Mouse (Mus musculus) lung, postnatal 14 days (tissue): ENCODE data around the gene Aldh4a1.

Source experiments
- DNase-seq: peaks from one replicate; pipeline ENCODE4 v3.0.0; 2021

The Aldh4a1 gene

GRCm38 (mm10) chr4:139624116-139624489, 1.4 kb downstream of the Aldh4a1 start:
- DNase-seq = no peak

- DNase-seq = peak; percentile 68
These were observed 2.0 kb downstream of the Aldh4a1 start for GRCm38 (mm10) chr4:139624706-139625105.

DNA sequence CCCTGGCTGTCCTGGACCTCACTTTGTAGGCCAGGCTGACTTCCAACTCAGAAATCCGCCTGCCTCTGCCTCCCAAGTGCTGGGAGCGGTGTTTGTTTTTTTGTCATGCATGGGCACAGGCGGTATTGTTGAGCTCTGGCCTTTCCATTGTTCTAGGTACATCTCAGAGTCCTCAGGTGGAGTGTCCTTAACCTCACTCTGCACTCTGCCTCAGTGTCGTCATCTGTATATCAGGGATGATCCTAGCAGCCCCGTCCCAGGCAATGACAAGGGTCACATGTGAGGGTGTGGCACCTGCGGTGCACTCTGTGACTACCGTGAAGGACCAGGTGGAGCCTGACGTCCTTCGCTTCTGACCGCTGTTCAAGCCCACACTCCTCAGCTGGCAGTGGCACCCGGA, 4.7 kb downstream of the Aldh4a1 start:
- DNase-seq = no peak

DNA sequence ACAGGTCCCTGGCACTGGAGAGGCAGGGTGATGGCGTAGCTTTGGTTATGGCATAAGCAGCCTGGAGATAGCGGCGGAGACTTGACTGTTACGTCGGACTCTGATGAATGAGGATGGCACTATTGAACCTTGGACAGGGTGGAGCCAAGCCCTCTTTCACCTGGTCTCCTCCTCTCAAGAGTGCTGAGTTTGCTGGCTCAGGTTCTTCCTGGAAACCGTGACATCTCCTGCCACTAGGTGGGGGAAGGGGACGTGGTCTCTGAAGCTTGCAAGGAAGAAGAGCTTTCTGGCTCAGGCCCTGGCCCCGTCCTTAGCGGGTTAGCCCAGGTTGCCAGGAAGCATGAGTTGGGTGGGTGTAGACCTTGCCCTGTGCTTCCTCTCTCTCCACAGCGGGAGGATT, 7.5 kb downstream of the Aldh4a1 start:
- no peak for DNase-seq

DNA sequence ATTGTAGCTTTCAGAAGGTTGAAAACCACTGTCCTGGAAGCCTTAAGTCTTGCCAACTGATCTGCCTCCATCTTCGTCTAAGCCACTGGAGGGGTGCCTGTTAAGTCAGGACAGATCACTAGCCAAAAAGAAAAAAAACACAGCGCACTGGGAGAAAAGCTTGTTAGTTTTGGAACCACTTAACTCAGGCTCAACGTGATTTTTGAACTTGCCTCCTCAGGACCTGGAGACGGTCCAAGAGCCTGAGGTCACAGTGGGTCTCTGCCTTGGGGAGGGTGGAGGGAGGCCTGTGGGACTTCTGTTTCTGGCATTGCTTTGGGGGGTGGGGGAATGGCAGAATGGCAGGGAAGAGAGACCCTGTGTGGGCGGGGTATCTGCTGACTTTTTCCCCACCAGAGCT, 8.5 kb downstream of the Aldh4a1 start:
- DNase-seq = peak; percentile 24

DNA sequence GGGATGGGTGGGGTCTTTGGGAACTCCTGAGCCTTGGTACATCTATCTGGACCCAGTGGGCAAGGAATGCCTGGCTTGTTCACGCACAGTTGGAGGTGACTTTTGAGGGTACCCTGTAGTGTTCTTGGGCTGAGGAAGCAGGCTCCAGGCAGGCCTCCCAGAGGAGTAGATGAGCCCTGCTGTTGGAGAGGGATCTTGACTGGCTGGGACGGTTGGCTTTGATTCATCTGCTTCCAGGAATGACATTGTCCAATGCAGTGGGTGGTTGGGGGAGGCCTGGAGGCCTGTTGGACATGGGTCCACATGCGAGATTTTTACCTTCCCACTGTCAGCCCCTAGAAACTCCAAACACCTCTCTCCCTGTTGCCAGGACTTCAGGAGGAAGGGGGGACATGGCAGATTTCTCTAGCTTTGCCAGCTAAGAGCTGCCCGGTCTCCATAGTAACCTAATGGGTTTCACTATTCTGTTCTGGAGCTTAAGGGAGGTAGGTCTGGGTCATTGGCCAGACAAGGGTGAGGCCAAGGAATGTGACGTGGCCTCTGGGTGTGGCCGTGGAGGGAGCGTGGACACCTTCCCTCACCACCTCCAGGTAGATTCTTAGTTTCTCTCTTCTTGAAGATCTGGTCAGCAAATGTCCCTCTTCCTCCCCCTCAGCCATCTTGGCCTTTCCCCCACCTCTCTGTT, 9.0 kb downstream of the Aldh4a1 start:
- DNase-seq = no peak

GRCm38 (mm10) chr4:139632254-139632580, 9.6 kb downstream of the Aldh4a1 start:
- no peak for DNase-seq

DNA sequence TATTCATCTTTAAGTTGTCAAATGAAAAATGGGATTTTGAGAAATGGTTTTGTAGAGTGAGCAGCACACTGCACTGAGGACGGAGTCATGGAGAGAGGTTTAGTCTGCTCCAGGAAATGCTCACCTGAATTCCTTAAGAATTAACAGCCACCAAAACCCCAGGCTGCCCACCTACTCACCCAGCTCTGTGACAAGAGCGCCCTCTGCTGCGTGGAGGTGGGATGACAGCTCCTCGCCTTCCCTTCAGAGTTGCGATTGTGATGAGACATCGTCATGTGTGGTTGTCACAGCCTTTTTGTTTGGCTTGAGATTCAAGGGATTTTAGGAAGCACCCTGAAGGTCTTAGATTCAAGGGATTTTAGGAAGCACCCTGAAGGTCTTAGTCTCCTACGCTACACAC, 13.7 kb downstream of the Aldh4a1 start:
- DNase-seq = peak; percentile 84

- DNase-seq = no peak
These were observed 15.2 kb downstream of the Aldh4a1 start for GRCm38 (mm10) chr4:139637847-139638246.

DNA sequence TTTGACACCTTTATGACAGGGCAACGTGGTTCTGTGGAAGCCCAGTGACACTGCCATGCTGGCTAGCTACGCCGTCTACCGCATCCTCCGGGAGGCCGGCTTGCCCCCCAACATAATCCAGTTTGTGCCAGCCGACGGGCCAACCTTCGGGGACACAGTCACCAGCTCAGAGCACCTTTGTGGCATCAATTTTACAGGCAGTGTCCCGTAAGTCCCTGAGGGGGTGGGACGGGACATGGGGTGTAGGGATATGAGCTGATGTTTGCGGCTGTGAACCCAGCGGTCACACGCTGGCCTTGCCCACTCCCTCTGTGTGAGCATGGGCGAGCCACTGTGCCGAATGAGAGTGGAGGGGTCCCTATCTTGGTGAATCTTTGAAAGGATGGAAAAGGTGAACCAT, 15.7 kb downstream of the Aldh4a1 start:
- DNase-seq = no peak

DNA sequence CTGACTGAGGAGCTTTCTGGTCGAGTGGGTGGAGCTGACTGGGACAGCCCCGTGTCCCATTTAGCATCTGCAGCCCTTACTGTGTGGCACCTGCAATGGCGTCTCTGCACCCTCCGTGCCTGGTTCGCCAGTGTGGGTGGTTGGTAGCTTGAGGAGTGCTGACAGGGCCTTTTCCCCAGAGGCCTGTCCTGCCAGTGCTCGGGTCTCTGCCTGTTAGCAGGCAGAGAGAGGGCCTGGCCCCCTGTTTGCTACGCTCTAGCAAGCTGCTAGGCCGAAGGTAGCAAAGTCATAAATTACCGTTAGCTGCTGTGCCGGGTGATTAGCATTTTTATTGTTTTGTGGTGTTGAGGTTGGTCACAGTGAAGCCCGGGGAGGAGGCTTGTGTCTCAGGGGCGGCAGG, 17.1 kb downstream of the Aldh4a1 start:
- no peak for DNase-seq

- DNase-seq = no peak
These were observed 17.7 kb downstream of the Aldh4a1 start for GRCm38 (mm10) chr4:139640333-139640732.

GRCm38 (mm10) chr4:139640775-139641174, 18.1 kb downstream of the Aldh4a1 start:
- no peak for DNase-seq

GRCm38 (mm10) chr4:139641829-139642425, 19.3 kb downstream of the Aldh4a1 start:
- DNase-seq = no peak

GRCm38 (mm10) chr4:139643972-139644371, 21.3 kb downstream of the Aldh4a1 start:
- peak; percentile 83 for DNase-seq

GRCm38 (mm10) chr4:139646916-139647315, 24.2 kb downstream of the Aldh4a1 start:
- DNase-seq = no peak

DNA sequence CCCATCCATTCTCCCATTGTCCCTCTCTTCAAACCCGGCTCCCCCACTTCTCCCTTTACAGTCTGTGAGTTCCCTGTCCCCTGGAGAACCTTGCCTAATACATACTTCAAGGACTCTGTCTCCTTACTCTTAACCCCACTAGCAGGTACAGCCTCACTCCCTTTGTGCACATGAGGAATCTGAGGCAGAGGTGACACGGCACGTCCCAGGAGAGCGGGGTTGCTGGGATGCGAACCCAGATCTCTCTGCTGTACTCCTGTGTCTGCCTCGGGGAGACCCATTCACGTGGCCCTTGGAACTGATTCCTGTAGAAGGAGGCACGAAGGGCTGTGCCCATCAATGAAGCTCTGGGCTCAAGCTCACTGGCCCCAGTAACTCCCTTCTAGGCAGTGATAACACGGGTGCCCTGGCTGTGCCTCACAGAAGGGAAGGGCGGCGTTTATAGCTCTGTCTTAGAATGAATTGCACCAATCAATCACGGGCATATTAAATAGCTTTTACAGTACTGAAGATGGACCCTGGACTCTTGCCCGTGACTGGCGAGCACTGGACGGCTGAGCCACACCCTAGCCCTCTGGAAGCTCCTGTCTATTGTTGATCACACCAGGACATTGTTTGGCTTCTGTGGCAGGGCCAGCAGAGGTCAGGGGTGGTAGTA, 27.5 kb downstream of the Aldh4a1 start:
- DNase-seq = no peak

DNA sequence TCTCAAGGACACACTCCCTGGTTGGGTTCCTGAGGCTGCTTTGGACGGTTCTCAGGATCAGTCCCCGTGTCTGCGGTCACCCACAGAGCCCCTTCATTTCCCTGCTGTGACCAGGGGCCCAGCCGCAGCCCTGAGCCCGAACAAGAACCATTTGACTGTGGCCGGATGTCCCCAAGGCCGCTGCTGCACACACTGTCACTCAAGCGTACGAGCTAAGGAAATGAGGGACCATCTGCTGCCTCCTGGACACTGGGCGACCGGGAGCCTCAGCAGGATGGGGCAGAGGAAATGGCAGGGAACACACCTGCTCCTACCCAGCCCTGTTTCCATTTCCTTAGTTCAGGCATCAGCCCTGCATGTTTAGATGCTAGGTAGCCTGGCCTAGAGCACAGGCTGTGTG, 28.2 kb downstream of the Aldh4a1 start:
- DNase-seq = no peak

- DNase-seq = no peak
These were observed 30.6 kb downstream of the Aldh4a1 start, which contains the start of gene Tas1r2 for GRCm38 (mm10) chr4:139653238-139653637. TSS of gene Tas1r2 (plus strand) at chr4:139653538.

DNA sequence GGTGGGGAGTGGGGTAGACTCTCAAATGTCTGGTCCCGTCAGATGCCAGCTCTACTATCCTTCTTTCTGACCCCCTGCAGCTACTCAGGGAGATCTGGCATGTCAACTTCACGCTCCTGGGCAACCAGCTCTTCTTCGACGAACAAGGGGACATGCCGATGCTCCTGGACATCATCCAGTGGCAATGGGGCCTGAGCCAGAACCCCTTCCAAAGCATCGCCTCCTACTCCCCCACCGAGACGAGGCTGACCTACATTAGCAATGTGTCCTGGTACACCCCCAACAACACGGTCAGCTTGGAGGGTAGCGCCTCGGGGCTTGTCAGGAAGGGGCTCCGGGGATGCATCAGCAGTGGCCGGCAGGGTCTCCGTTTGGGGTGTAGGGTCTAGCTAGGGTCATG, 39.2 kb downstream of the Aldh4a1 start:
- DNase-seq = no peak

GRCm38 (mm10) chr4:139667632-139668031, 45.0 kb downstream of the Aldh4a1 start:
- no peak for DNase-seq

GRCm38 (mm10) chr4:139669847-139670246, 47.2 kb downstream of the Aldh4a1 start:
- peak; percentile 67 for DNase-seq

DNA sequence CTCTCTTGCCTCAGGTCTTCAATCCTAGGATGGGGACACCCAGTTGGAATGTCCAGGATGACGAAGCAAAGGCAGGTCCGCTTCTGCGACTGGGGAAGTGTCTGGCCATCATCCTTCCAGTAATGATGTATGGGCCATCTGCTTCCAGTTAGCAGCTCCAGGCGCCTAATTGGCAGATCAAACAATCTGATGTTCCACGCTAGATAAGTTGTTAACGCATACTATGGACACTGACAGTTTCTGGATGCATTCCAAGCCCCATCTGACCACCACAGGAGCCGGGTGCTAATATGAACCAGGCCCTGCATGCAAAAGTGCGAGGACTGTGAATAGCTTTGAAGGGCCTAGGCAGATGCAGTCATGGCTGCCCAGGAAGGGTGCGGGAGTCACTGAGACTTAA, 53.0 kb downstream of the Aldh4a1 start:
- DNase-seq = no peak
